Mouse (Mus musculus): Measurements from ENCODE around the gene Tlr6. TPM values are rescaled to one million over a fixed set of nuclear protein-coding genes. Genes with fewer than 3 reads are reported as not detected.

The Tlr6 gene
- polyA plus RNA-seq, 1 experiment = 1.5 TPM

GRCm38 (mm10) chr5:64992540-64992939, 32.6 kb upstream of the Tlr6 start:
- TF ChIP-seq POLR2A (IDR thresholded peaks at IDR 0.05; ENCODE audit: control insufficient read depth, extremely low read depth, insufficient read depth, low read length, poor library complexity) (no peak), CTCF (IDR thresholded peaks at IDR 0.05; ENCODE audit: borderline replicate concordance, control insufficient read depth, extremely low read depth, insufficient read depth, low read length, poor library complexity) (no peak)
- Histone ChIP-seq H3K27ac (ENCODE audit: control insufficient read depth, insufficient read depth, low read length) (no peak overlapping the region), H3K27me3 (ENCODE audit: control insufficient read depth, insufficient read depth, low read length) (no peaks in the 10 kb centered on the region), H3K4me1 (replicated peaks; ENCODE audit: control insufficient read depth, insufficient read depth, low read length) (peaks cover 4% of the 10 kb centered on the region; the same call in 1 of the 2 replicates), H3K36me3 (ENCODE audit: control insufficient read depth, insufficient read depth, low read length) (no peaks in the 10 kb centered on the region), H3K4me3 (ENCODE audit: control insufficient read depth, insufficient read depth, low read length) (no peak overlapping the region)
- no peak for DNase-seq
- WGBS = 88% methylated on average over 8 of the region's 8 CpGs

GRCm38 (mm10) chr5:64989940-64990339, 30.0 kb upstream of the Tlr6 start:
- Histone ChIP-seq H3K4me1 (replicated peaks; ENCODE audit: control insufficient read depth, insufficient read depth, low read length) (peaks cover 4% of the 10 kb centered on the region; the same call in 1 of the 2 replicates), H3K27ac (ENCODE audit: control insufficient read depth, insufficient read depth, low read length) (no peak overlapping the region), H3K36me3 (ENCODE audit: control insufficient read depth, insufficient read depth, low read length) (no peaks in the 10 kb centered on the region), H3K4me3 (ENCODE audit: control insufficient read depth, insufficient read depth, low read length) (no peak overlapping the region), H3K27me3 (ENCODE audit: control insufficient read depth, insufficient read depth, low read length) (no peaks in the 10 kb centered on the region)
- 6% methylated on average over 1 of the region's 1 CpGs for WGBS
- DNase-seq = no peak
- TF ChIP-seq CTCF (IDR thresholded peaks at IDR 0.05; ENCODE audit: borderline replicate concordance, control insufficient read depth, extremely low read depth, insufficient read depth, low read length, poor library complexity) (no peak), POLR2A (IDR thresholded peaks at IDR 0.05; ENCODE audit: control insufficient read depth, extremely low read depth, insufficient read depth, low read length, poor library complexity) (no peak)

GRCm38 (mm10) chr5:64985971-64986370, 26.1 kb upstream of the Tlr6 start:
- DNase-seq = no peak
- no peak overlapping the region for H3K27ac ChIP-seq (ENCODE audit: control insufficient read depth, insufficient read depth, low read length)
- no peaks in the 10 kb centered on the region for H3K27me3 ChIP-seq (ENCODE audit: control insufficient read depth, insufficient read depth, low read length)
- WGBS = 77% methylated on average over 7 of the region's 7 CpGs
- no peak overlapping the region for H3K4me3 ChIP-seq (ENCODE audit: control insufficient read depth, insufficient read depth, low read length)
- no peaks in the 10 kb centered on the region for H3K36me3 ChIP-seq (ENCODE audit: control insufficient read depth, insufficient read depth, low read length)
- peaks cover 4% of the 10 kb centered on the region; the same call in 1 of the 2 replicates for H3K4me1 ChIP-seq (replicated peaks; ENCODE audit: control insufficient read depth, insufficient read depth, low read length)
- no peak for TF ChIP-seq CTCF (IDR thresholded peaks at IDR 0.05; ENCODE audit: borderline replicate concordance, control insufficient read depth, extremely low read depth, insufficient read depth, low read length, poor library complexity)
- no peak for TF ChIP-seq POLR2A (IDR thresholded peaks at IDR 0.05; ENCODE audit: control insufficient read depth, extremely low read depth, insufficient read depth, low read length, poor library complexity)

- DNase-seq = no peak
- Histone ChIP-seq H3K4me1 (replicated peaks; ENCODE audit: control insufficient read depth, insufficient read depth, low read length) (no peaks in the 10 kb centered on the region), H3K36me3 (ENCODE audit: control insufficient read depth, insufficient read depth, low read length) (no peaks in the 10 kb centered on the region), H3K27ac (ENCODE audit: control insufficient read depth, insufficient read depth, low read length) (no peak overlapping the region), H3K4me3 (ENCODE audit: control insufficient read depth, insufficient read depth, low read length) (no peak overlapping the region), H3K27me3 (ENCODE audit: control insufficient read depth, insufficient read depth, low read length) (no peaks in the 10 kb centered on the region)
- no peak for TF ChIP-seq POLR2A (IDR thresholded peaks at IDR 0.05; ENCODE audit: control insufficient read depth, extremely low read depth, insufficient read depth, low read length, poor library complexity)
- no peak for TF ChIP-seq CTCF (IDR thresholded peaks at IDR 0.05; ENCODE audit: borderline replicate concordance, control insufficient read depth, extremely low read depth, insufficient read depth, low read length, poor library complexity)
- 93% methylated on average over 8 of the region's 8 CpGs for WGBS
Observed at GRCm38 (mm10) chr5:64977128-64977527, 17.2 kb upstream of the Tlr6 start.

GRCm38 (mm10) chr5:64975121-64975520, 15.2 kb upstream of the Tlr6 start:
- WGBS = 98% methylated on average over 5 of the region's 5 CpGs
- no peak for TF ChIP-seq CTCF (IDR thresholded peaks at IDR 0.05; ENCODE audit: borderline replicate concordance, control insufficient read depth, extremely low read depth, insufficient read depth, low read length, poor library complexity)
- TF ChIP-seq POLR2A (IDR thresholded peaks at IDR 0.05; ENCODE audit: control insufficient read depth, extremely low read depth, insufficient read depth, low read length, poor library complexity) = no peak
- H3K27ac ChIP-seq (ENCODE audit: control insufficient read depth, insufficient read depth, low read length) = no peak overlapping the region
- peaks cover 5% of the 10 kb centered on the region for H3K4me1 ChIP-seq (replicated peaks; ENCODE audit: control insufficient read depth, insufficient read depth, low read length)
- H3K4me3 ChIP-seq (ENCODE audit: control insufficient read depth, insufficient read depth, low read length) = no peak overlapping the region
- no peak for DNase-seq
- peaks cover 7% of the 10 kb centered on the region for H3K27me3 ChIP-seq (ENCODE audit: control insufficient read depth, insufficient read depth, low read length)
- H3K36me3 ChIP-seq (ENCODE audit: control insufficient read depth, insufficient read depth, low read length) = no peaks in the 10 kb centered on the region

- no peak within 1 kb of the TSS for H3K27ac ChIP-seq (ENCODE audit: control insufficient read depth, insufficient read depth, low read length)
- TF ChIP-seq POLR2A (IDR thresholded peaks at IDR 0.05; ENCODE audit: control insufficient read depth, extremely low read depth, insufficient read depth, low read length, poor library complexity) = no peak
- TF ChIP-seq CTCF (IDR thresholded peaks at IDR 0.05; ENCODE audit: borderline replicate concordance, control insufficient read depth, extremely low read depth, insufficient read depth, low read length, poor library complexity) = no peak
- peak within 1 kb of the TSS; percentile 88 for H3K4me3 ChIP-seq (ENCODE audit: control insufficient read depth, insufficient read depth, low read length)
- H3K4me1 ChIP-seq (replicated peaks; ENCODE audit: control insufficient read depth, insufficient read depth, low read length) = peaks cover 12% of the 10 kb centered on the region
- WGBS = 6% methylated on average over 68 of the region's 68 CpGs
- no peaks in the 10 kb centered on the region for H3K36me3 ChIP-seq (ENCODE audit: control insufficient read depth, insufficient read depth, low read length)
- peaks cover 11% of the 10 kb centered on the region for H3K27me3 ChIP-seq (ENCODE audit: control insufficient read depth, insufficient read depth, low read length)
- DNase-seq = peak; percentile 13
Observed at GRCm38 (mm10) chr5:64969861-64970771, 10.2 kb upstream of the Tlr6 start, which contains the start of gene Fam114a1. Fam114a1 (plus strand) TSS chr5:64970071.

Data from thymus, adult 2 months (tissue).